Mouse (Mus musculus) cerebellum, adult 2 months (tissue): ENCODE results near the gene Tmprss15. TPM values are rescaled to one million over a fixed set of nuclear protein-coding genes. Genes with fewer than 3 reads are reported as not detected.

Experiments
- DNase-seq, 2 experiments: peaks; one replicate each; pipeline ENCODE4 v3.0.0; 2021
- H3K27ac ChIP-seq: fragments of 200-500 bp; 2 replicates; pipeline ENCODE4 v1.5.1; 2012; ENCODE audit warnings: low read length, control low read depth, inconsistent platforms; ENCODE audit not compliant: insufficient read depth
- H3K27me3 ChIP-seq: fragments of 200-500 bp; 2 replicates; pipeline ENCODE4 v1.6.1; 2012; ENCODE audit warnings: inconsistent platforms, mild to moderate bottlenecking, low read length, moderate library complexity; ENCODE audit not compliant: control insufficient read depth, insufficient read depth
- H3K4me1 ChIP-seq: fragments of 200-500 bp; 2 replicates; pipeline ENCODE4 v1.6.1; 2011; ENCODE audit warnings: low read length; ENCODE audit not compliant: control insufficient read depth, insufficient read depth
- H3K4me3 ChIP-seq: fragments of 200-500 bp; replicated peaks from 2 replicates; pipeline ENCODE3; 2011; ENCODE audit warnings: mild to moderate bottlenecking, low read depth, low read length, control low read depth; ENCODE audit not compliant: insufficient read depth
- CTCF ChIP-seq: fragments of 200-500 bp; IDR thresholded peaks from 2 replicates; pipeline ENCODE4 v1.5.1; 2011; ENCODE audit warnings: low read depth, mild to moderate bottlenecking, control low read depth, low read length, moderate library complexity, borderline replicate concordance; ENCODE audit not compliant: insufficient read depth
- POLR2A ChIP-seq: fragments of 200-500 bp; IDR thresholded peaks from 2 replicates; pipeline ENCODE4 v1.6.1; 2011; ENCODE audit warnings: low read length, control low read depth, borderline replicate concordance; ENCODE audit not compliant: insufficient read depth
- WGBS: fragments of 180-500 bp; shearing (Covaris S2); methylation state at CpG from one replicate; pipeline ENCODE4 v1.1.7; 2018; 5-methylcytosine and 5-hydroxymethylcytosine counted together
- polyA plus RNA-seq: library from polyadenylated mRNA; depleted of rRNA; stranded (reverse); fragments of >200 nt; gene quantifications from 2 replicates; pipeline ENCODE4 v1.2.3, GENCODE M21; 2012

Gene Tmprss15
- polyA plus RNA-seq, 1 experiment, result not detected

DNA sequence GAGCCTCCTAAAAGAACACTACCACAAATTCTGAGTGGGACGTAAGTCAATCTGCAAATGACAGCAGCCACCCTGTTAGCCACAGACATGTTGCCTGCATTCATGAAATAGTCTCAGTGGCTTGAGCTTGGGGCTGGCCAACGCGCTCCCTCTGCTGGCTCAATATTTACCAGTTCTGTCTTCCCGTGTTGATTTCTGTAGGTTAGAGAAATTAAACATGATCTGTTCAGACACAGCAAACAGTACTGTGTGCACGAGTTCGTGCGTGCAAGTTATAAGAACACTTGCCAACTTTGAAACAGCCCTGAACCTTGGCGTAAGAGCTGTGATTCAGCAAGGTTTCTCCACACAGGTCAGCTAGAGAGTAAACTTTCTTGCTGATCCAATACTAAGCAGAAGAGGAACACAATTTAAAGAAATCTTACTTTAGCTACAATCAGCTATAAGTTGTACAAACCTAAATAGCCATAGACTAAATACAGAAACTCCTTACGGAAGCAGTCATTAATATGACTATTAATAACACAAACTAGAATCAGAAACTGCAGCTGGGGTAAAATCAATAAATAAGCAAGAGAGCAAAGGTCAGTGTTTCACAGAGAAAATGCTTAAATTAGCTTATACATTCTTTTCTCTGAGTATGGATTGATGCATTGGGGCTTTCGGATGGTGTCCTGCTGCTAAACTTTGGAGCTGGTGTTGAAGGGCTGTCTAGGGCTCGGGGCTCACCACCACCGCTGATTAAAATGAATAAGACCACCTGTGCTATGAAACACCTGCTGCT, 31.9 kb downstream of the Tmprss15 start:
- TF ChIP-seq POLR2A, result no peak
- peak; percentile 23; the same call in 1 of the 2 replicates for TF ChIP-seq CTCF
- H3K27ac ChIP-seq, result no peak overlapping the region
- no peaks in the 10 kb centered on the region for H3K27me3 ChIP-seq
- 42% methylated on average over 12 of the region's 12 CpGs for WGBS
- no peak overlapping the region for H3K4me3 ChIP-seq
- no peaks in the 10 kb centered on the region for H3K4me1 ChIP-seq
- DNase-seq, result no peak

GRCm38 (mm10) chr16:79032593-79032992, 58.3 kb downstream of the Tmprss15 start:
- H3K4me3 ChIP-seq, result no peak overlapping the region
- TF ChIP-seq POLR2A, result no peak
- no peak for TF ChIP-seq CTCF
- WGBS, result 91% methylated on average over 2 of the region's 2 CpGs
- no peaks in the 10 kb centered on the region for H3K27me3 ChIP-seq
- no peaks in the 10 kb centered on the region for H3K4me1 ChIP-seq
- DNase-seq, result no peak
- no peak overlapping the region for H3K27ac ChIP-seq

DNA sequence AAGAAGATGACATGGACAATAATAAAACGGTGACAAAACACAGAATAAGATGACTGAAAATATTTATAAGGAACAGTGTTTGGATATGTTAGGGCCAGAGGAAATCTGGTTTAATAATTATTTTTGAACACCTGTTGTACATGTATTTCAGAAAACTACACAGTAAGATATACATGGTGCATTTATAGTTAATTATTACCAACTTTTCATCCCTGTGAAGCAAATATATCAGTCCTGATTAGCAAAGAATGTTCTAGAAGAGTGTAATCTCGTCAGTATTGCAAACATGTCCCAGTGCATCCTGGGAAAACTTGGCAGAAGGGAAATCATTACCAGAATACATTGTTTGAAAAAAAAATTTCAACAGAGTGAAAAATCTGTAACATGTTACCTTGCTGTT, 88.1 kb downstream of the Tmprss15 start:
- Histone ChIP-seq H3K4me1 (no peaks in the 10 kb centered on the region), H3K4me3 (no peak overlapping the region), H3K27me3 (no peaks in the 10 kb centered on the region), H3K27ac (no peak overlapping the region)
- TF ChIP-seq CTCF, result no peak
- no peak for TF ChIP-seq POLR2A
- DNase-seq, result no peak
- 75% methylated on average over 2 of the region's 2 CpGs for WGBS

DNA sequence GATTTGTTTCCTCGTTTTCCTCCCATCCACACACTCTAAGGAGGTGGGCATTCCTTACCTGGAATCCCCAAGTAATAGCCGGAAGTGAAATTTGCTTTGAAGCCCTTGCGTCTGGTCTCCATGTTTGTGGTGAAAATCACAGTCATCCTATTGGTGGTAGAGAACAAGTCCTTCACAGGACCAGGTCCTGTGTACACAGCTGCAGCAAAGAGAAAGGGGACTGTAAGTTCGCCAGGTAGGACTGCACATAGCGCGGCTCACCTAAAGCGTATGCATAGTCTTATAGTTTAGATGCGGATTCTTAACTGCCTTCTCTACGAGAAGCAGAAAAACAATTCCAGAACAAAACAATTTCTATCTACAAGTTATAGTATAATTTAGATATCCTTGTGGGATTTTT, 89.2 kb downstream of the Tmprss15 start:
- Histone ChIP-seq H3K4me1 (no peaks in the 10 kb centered on the region), H3K4me3 (no peak overlapping the region), H3K27me3 (no peaks in the 10 kb centered on the region), H3K27ac (no peak overlapping the region)
- 88% methylated on average over 9 of the region's 9 CpGs for WGBS
- no peak for DNase-seq
- TF ChIP-seq CTCF, result no peak
- no peak for TF ChIP-seq POLR2A

GRCm38 (mm10) chr16:78976384-78976783, 114.5 kb downstream of the Tmprss15 start:
- TF ChIP-seq POLR2A (no peak), CTCF (no peak)
- 80% methylated on average over 8 of the region's 8 CpGs for WGBS

DNA sequence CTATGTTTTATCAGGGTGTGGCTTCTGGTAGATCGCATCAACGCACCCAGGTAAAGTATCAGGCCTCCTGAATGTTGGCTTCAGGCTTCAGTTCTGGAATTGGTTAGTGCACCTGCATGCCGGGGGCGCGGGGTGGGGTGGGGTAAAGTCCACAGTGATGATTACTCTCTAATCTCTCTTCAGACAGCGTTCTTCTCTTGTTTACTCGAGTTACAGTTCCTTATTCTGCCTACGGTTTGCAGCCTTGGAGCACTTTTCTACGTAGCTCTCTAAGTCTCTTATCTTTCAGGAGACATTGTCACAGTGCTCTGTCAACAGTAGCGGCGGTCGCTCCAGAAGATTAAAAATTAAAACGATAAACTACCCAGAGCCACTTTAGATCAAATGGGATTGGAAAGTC, 116.8 kb downstream of the Tmprss15 start:
- H3K4me3 ChIP-seq, result no peak overlapping the region
- no peaks in the 10 kb centered on the region for H3K4me1 ChIP-seq
- no peak overlapping the region for H3K27ac ChIP-seq
- TF ChIP-seq CTCF (no peak), POLR2A (no peak)
- no peaks in the 10 kb centered on the region for H3K27me3 ChIP-seq
- WGBS, result 96% methylated on average over 13 of the region's 13 CpGs
- no peak for DNase-seq

More at GRCm38 (mm10) chr16:78976384-78976783, 114.5 kb downstream of the Tmprss15 start:
- no peak overlapping the region for H3K27ac ChIP-seq
- DNase-seq, result no peak
- H3K4me1 ChIP-seq, result no peaks in the 10 kb centered on the region
- H3K27me3 ChIP-seq, result no peaks in the 10 kb centered on the region
- H3K4me3 ChIP-seq, result no peak overlapping the region

DNA sequence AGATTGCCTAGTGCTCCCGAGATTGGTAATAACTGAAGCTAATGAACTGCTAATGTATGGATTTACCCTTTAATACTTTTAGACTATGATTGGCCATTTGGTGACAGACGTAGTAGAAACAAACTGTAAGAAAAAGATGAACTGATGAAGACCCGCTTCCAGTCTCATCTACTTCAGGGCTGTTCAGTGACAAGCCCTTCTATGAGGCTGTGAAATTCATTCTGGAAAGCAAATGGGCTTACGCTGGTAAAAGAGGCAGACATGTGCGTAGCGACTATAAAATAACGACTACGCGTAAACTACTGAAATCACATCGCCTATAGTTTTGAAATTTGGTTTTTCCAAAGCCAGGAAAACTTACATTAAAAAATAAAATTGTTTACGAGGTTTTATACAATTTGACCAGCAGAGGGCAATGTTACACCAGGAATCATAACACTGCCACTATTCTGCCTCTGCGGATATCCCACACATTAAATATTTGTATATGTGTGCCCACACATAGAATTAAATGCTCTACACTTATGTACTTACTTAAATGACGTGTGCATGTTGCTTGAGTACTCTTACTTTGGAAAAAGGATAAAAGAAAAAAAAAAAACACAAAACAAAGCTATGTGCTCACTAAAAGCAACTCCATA, 121.7 kb downstream of the Tmprss15 start:
- peak in 1 of 2 experiments; percentile 5 for DNase-seq
- TF ChIP-seq POLR2A (no peak), CTCF (0 out of 2 replicates have a peak, but pooled peaks have one; percentile 5)
- no peak overlapping the region for H3K27ac ChIP-seq
- no peak overlapping the region for H3K4me3 ChIP-seq
- H3K4me1 ChIP-seq, result no peaks in the 10 kb centered on the region
- H3K27me3 ChIP-seq, result no peaks in the 10 kb centered on the region
- 30% methylated on average over 13 of the region's 13 CpGs for WGBS

GRCm38 (mm10) chr16:78957434-78957833, 133.5 kb downstream of the Tmprss15 start:
- 86% methylated on average over 2 of the region's 2 CpGs for WGBS

More at GRCm38 (mm10) chr16:78957434-78957833, 133.5 kb downstream of the Tmprss15 start:
- Histone ChIP-seq H3K27me3 (no peaks in the 10 kb centered on the region), H3K4me1 (no peaks in the 10 kb centered on the region), H3K4me3 (no peak overlapping the region), H3K27ac (no peak overlapping the region)
- no peak for TF ChIP-seq POLR2A
- TF ChIP-seq CTCF, result no peak
- no peak for DNase-seq
